Mouse (Mus musculus): Measurements from ENCODE around the gene Inpp5a.

Gene Inpp5a

DNA sequence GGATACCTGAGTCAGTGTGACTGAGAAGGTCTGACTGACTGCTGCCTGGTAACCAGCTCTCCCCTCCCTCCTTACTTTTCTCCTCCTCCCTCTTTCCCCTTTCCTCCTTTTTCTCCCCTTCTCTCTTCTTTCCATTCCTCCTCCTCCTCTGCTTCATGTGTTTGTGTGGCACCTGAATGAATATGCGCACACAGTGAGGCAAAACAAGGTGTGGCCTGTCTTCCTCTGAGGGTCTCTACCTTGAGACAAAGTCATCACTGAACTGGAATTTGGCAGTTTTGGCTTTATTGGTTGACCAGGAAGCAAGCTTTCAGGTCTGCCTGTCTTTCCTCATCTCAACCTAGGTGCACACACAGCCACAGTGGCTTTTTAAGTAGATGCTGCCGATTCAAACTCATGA, 147.9 kb downstream of the Inpp5a start:
- DNase-seq (ENCODE audit: low read depth, low spot score) = no peak

DNA sequence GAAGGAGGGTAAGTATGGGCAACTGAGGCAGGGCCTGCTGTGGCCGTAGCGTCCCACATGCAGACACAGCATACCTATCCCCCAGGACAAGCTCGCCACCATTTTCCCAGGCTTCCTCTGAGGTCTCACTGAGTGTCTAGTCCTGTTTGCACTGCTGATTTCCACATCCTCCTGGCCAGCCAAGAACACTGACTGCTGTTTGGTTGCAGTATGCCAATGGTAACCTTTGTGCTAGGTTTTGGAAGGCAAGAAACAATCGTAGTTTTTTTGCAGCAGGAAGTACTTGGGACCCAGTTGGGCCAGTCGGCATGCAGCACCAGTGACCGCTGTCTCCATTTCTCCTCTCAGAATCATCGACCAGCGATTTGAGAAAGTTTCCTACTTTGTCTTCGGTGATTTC, 148.9 kb downstream of the Inpp5a start:
- no peak for DNase-seq (ENCODE audit: low read depth, low spot score)

DNA sequence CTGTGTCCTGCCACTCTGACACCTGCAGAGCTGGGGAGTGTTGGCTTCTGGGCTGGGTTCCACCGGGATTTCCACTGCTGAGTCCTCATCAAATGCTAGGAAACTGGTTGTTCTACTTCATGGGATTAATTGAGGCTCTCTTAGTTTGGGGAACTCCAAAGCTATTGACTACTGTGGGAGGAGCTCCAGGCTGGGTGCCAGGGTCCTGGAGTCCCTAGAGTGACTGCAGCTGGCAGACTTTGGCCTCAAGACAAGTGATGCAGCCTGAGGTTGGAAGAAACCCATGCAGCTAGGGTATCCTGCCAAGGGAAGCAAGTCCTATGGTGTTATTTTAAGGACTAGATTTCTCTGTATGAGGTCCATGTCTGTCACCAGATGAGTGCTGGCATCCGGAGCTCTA, 149.6 kb downstream of the Inpp5a start:
- DNase-seq (ENCODE audit: low read depth, low spot score) = peak; percentile 11

DNA sequence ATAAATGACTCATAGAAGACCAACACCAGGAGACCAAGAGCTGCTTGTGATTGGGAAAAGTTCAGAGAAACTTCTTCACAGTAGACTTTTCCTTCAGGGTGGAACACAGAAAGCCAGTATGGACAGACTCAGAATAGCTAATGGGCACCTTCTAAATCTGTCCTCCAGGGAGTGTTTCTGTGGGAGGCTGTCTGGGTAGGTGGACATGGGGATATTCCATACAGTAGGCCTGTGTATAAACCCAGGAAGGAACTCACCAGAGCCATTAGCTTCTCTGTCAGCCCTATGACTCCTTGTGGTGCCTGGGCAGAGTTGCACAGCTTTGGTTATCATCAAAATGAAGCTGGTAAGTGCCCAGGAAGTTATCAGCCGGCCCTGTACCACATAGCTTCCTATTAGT, 151.7 kb downstream of the Inpp5a start:
- no peak for DNase-seq (ENCODE audit: low read depth, low spot score)

GRCm38 (mm10) chr7:139541422-139541821, 152.5 kb downstream of the Inpp5a start:
- DNase-seq (ENCODE audit: low read depth, low spot score) = no peak

DNA sequence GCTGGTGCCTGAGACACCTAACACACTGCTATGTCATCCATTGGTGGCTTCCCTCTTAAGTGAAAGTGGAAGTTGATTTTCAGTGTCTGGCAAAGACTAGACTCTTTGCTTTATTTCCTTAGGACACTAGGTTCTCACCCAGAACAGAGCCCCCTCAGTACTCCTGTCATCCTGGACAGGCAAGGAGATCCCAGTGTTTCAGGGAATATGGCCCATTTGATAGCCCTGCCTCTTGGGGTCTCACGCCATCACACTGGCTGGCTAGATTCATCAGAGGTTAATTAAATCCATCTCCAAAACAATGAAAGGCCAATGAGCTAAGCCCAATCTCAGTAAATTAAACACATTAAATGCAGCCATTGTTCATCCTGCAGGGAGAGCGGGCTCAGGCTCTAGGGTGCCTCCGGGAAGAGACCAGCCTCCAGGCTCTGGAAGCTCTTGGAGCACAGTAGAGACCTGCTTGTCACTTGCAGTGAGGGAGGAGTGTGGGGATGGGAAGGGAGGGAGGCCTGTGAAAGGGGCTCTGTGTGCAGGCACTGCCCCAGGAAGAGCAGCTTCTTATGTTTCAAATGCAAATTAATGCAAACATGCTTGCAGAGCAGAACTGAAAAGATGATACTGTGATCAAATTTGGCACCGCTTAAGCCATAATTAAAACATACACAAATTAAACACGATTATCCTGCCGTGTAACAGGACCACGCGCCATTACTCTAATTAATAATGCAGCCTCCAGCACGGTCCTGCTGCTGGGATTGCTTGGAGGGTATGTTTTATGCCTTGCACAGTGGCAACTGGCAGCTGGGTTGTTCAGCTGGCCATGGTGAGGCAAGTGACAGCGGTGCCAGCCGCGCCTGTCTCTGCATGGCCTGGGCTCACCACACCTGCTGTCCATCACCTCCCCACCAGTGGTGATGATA, 156.1 kb downstream of the Inpp5a start:
- DNase-seq (ENCODE audit: low read depth, low spot score) = no peak

DNA sequence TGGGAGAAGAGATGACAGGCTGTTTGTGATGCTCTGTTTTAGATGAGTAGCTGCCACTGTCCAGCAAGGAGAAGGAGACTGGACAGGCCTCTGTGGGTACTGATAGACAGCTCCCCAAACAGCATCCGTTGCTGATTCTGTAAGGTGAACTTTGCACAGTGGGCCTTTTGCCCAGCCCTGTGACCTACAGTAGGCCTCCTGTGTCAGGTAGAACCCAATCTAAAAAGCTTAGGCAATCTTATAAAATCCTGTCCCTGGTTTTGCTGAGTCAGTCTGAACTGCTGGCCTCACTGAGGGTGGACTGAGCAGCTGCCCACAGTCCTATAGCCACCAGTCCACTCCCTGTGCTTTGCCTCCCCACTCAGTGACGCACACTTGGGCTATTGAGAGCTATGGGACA, 158.4 kb downstream of the Inpp5a start:
- DNase-seq (ENCODE audit: low read depth, low spot score) = no peak

- DNase-seq (ENCODE audit: low read depth, low spot score) = peak; percentile 7
Measured at GRCm38 (mm10) chr7:139550086-139550783, 161.3 kb downstream of the Inpp5a start.

DNA sequence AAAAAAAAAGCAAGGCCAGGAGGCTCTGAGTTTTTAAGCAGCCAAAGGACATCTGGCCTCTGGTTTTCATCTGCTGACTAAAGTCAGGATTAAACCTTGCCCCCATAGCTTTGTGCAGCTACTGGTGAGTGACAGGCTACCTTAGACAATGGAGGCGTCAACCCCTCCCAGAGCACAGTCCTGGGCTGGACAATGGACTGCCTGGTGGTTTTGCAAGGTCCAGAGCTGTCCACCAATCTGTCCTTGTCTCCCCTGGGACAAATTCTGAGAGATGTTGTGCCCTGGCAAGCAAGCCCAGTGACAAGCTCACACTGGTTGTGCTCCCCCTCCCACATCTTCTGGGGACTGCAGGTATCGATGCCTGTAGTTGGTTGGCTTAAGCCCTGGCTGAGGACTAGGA, 162.6 kb downstream of the Inpp5a start:
- no peak for DNase-seq (ENCODE audit: low read depth, low spot score)

GRCm38 (mm10) chr7:139556331-139556730, 167.4 kb downstream of the Inpp5a start:
- no peak for DNase-seq (ENCODE audit: low read depth, low spot score)

DNA sequence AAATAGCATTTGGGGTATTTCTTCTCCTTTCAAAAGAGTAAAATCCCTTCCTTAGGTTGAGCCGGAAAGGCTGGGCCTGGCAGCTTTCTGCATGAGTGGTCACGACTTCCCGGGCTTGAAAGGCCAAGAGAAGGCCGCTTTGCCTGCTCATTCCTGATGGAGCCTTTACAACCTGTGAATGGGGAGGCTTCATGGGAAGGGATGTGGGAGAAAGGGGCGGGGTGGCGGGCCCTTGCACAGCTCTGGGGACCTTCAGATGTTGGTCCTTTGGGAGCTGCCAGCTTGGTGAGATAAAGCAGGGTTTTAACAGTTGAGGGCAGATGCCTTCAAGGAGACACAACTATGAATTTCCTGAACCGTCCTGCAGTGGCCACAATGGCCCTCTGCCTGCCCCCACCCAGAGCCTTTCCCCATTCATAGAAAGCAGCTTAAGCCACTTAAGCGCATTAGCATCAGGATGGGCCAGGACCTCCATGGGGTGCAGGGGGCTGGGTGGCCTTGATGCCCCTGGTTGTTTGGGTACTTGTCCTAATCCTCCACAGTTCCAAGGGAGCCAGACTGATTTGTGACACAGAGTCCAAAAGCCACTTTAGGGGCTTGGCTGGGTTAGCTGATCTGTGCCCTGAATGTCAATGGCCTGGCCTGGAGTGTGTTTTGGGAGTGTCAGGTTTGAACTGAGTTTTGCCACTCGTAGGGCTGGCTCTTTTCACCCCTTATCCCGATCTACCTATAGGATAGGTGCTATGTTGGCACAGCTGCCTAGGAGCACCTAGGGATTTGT, 168.0 kb downstream of the Inpp5a start:
- no peak for DNase-seq (ENCODE audit: low read depth, low spot score)

DNA sequence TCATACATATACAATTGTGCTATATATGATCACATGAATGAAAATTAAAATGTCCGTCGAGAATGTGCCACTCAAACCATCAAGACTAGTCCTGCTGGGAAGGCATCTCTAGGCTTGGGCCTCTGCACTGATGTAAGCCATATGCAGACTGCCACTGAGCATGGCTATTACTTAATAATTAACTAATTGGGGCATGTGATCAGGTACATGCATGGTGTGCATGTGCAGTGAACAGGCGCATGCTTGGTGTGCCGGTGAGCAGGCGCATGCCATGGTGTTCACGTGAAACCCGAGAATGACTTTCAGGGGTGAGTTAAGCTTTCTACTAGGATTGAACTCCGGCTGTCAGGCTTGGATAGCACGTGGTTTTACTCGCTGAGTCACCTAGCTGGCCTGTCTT, 170.8 kb downstream of the Inpp5a start:
- peak; percentile 17 for DNase-seq (ENCODE audit: low read depth, low spot score)

DNA sequence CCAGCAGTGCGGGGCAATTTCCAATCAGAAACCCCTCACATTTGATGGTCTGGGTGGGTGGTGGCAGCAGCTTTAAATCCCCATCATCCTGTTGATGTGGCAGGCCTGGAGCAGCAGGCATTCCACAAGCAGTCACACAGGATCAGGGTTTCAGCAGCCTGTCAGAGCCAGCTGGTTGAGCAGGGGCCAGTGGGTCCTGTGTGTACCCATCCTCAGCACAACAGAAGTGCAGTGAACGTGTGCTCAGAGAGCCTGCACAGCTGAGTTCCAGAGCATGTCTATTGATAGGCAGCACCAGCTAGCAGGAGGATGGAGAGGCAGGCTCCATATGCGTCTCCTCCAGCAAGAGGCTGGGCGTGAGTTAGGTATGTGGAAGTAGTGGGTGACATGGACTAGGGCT, 174.5 kb downstream of the Inpp5a start:
- no peak for DNase-seq (ENCODE audit: low read depth, low spot score)

DNA sequence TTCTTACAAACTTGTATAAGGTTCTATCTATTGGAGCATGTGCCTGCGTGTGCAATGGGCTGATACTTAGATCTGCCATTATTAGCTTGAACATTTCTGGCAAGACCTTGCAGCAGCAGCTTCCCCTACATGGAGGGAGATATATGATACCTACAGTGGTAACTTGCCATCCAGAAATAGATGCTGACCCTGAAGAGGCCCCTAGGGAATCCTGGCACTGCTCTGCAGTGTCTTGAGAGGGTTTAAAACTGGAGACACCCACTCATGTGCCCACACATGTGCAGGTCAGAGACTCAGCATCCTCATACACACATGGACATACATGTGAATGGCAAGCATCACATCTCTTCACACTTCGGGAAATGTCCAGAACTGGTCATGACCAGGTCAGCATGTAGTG, 175.3 kb downstream of the Inpp5a start:
- no peak for DNase-seq (ENCODE audit: low read depth, low spot score)

GRCm38 (mm10) chr7:139565998-139566397, 177.1 kb downstream of the Inpp5a start:
- no peak for DNase-seq (ENCODE audit: low read depth, low spot score)

DNA sequence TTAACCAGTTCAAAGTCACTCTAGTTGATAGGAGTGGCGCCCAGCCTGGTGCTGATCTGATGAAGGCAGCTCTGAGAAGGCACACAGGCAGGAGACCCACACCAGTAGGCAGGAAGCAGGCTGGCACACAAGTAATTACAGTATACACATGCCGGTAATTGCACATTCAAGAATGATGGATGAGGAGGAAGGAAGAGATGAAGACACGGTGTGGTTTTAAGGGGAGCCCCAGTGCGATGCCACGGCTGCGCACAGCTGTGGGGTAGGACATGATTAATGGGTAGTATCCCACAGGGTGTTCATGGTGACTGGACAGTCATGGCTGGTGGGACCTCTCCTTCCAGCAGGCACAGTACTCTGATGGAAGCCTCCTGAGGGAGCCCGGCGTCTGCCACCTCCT, 177.6 kb downstream of the Inpp5a start:
- DNase-seq (ENCODE audit: low read depth, low spot score) = no peak

DNA sequence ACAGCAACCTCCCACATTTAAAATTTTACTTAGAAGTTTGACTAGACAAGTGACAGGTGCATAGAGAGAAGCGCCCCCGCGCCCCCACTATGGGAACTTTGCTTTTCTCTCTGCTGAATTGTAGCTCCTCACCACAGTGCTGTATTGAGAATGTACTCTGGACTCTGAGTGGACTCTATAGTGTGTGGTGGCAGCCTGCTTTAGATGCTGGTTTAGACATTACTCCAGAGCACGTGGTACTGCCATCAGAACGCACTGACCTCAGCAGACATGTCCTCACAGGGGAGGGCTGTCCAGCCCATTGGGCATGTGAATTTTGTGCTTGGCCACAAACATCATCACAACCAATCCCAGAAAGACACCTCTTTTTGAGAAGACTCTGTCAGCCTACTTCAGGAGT, 181.9 kb downstream of the Inpp5a start:
- no peak for DNase-seq (ENCODE audit: low read depth, low spot score)

GRCm38 (mm10) chr7:139572665-139573064, 183.8 kb downstream of the Inpp5a start:
- DNase-seq (ENCODE audit: low read depth, low spot score) = no peak

DNA sequence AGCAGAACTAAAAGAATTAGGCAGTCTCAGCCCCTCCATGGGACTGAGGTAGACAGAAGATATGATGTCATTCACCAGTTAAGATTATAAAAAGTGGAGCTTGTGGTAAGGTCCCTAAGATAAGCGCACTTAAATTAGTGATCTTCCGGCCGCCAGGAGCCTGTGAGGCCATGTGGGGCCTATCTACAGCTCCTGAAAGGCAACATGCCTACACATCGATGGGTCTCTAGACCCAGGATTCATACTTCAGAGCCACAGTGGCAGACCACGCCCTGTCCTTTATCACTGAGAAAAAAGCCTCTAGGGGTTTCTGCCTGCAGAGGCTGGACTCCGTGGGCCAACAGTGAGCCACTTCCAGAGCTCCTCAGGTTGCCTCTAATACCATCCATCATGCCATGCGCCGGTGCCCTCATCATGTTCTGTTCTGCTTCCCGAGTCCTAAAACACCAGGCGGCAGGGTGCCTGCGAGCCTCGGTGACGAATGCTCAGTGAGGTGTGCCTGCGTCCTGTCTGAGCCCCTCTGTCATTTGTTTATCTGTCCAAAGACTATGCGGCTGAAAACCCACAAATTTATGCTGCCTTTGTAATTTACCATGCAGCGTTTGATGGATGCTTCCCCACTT, 187.3 kb downstream of the Inpp5a start:
- no peak for DNase-seq (ENCODE audit: low read depth, low spot score)

GRCm38 (mm10) chr7:139579261-139579905, 190.5 kb downstream of the Inpp5a start:
- DNase-seq (ENCODE audit: low read depth, low spot score) = no peak

All from 3T3-L1 (cell line).